Comparison of ENCODE assay signal across 17 mouse cellular contexts in the genomic region with DNA sequence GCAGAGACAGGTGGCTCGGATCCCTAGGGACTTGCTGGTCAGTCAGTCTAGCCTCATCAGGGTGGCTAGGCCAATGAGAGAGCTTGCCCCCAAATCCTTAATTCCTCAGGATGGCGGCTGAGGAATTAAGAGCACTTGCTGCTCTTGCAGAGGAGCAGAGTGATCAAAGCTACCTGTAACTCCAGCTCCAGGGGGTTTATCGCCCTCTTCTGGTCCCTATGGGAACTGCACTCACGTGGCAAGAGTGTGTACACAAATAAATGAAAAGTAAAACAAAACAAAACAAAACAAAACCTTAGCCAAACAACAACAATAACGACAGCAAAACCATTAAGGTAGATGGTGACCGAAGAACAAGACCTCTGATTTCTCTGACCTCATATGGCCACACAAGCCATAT. TPM values are rescaled to one million over a fixed set of nuclear protein-coding genes. Genes with fewer than 3 reads are reported as not detected.
DNase-seq lines count a peak whose midpoint lies in the region; TF ChIP-seq lines count a peak whose summit lies in the region.
"Had no signal": no experiment of that assay in that cellular context is flagged by ENCODE, and none has a peak within 500 bp of the region (broad histone marks: within the 10 kb centered on the region; RNA-seq: fewer than 3 reads in every experiment).

No protein-coding gene starts in this region.

- H3K4me1 ChIP-seq in bone marrow, adult 2 months (ENCODE audit: control insufficient read depth, insufficient read depth, low read length) = no peaks in the 10 kb centered on the region
- H3K4me1 ChIP-seq: heart, embryonic 12.5 days; hindbrain, embryonic 15.5 days; neural tube, embryonic 13.5 days had no signal

- no peak for TF ChIP-seq POLR2A in bone marrow, adult 2 months (IDR thresholded peaks at IDR 0.05; ENCODE audit: borderline replicate concordance, control insufficient read depth, low read depth, low read length)

- TF ChIP-seq CTCF in layer of hippocampus, adult 2 months (conservative IDR thresholded peaks at IDR 0.05) = peak; percentile 56
- peak; percentile 56 for TF ChIP-seq CTCF in bone marrow, adult 2 months (IDR thresholded peaks at IDR 0.05; ENCODE audit: control insufficient read depth, insufficient read depth, low read length)

- WGBS in bone marrow, adult 2 months = 73% methylated on average over 6 of the region's 6 CpGs

- no peak overlapping the region for H3K4me3 ChIP-seq in layer of hippocampus, adult 2 months
- H3K4me3 ChIP-seq in bone marrow, adult 2 months (replicated peaks; ENCODE audit: control insufficient read depth, low read depth, low read length) = no peak overlapping the region
- H3K4me3 ChIP-seq: heart, embryonic 12.5 days; hindbrain, embryonic 15.5 days; neural tube, embryonic 13.5 days had no signal

- DNase-seq in layer of hippocampus, adult 2 months (ENCODE audit: low spot score in 2 of 2) = no peak
- no peak for DNase-seq in layer of hippocampus, adult 9-11 months
- peak; percentile 37 for DNase-seq in thymus, postnatal 14 days
- DNase-seq in thymus, postnatal 10 days (ENCODE audit: low spot score in 2 of 2) = no peak
- DNase-seq in thymus, postnatal 4 days = peak; percentile 69
- DNase-seq in cerebellum, postnatal 14 days = no peak
- DNase-seq in heart, adult 9 months (ENCODE audit: low spot score in 2 of 2) = no peak
- DNase-seq: adrenal gland, postnatal 10 days; cerebellum, adult 11-12 months; kidney, postnatal 14 days; lung, adult 2 months; midbrain, embryonic 14.5 days; right cerebral cortex, adult 18-20 months had no signal

- H3K27ac ChIP-seq in layer of hippocampus, adult 2 months = no peak overlapping the region
- H3K27ac ChIP-seq in bone marrow, adult 2 months (ENCODE audit: control insufficient read depth, insufficient read depth, low read depth, low read length, poor library complexity) = no peak overlapping the region
- H3K27ac ChIP-seq: hindbrain, embryonic 15.5 days; neural tube, embryonic 13.5 days had no signal

RNA-seq across cellular contexts. Expression of a gene that starts 48.4 kb away (rescaled TPM):
- total RNA-seq in layer of hippocampus, adult 2 months (2021) = 10 to 100 TPM; 78.3 to 80.5 TPM
- polyA plus RNA-seq in bone marrow, adult 2 months (2011; ENCODE audit: insufficient read depth, insufficient read length, low replicate concordance, missing spikeins) = 12.3 and 15.8 TPM in 2 replicates

Comparison
In these comparisons a context has a peak if more than half of its experiments do, and no peak if none do; other contexts are left out.
1. DNase-seq: peak in thymus, postnatal 14 days (single experiment) and thymus, postnatal 4 days (single experiment); none in layer of hippocampus, adult 2 months (0 of 2), layer of hippocampus, adult 9-11 months (single experiment), thymus, postnatal 10 days (0 of 2), cerebellum, postnatal 14 days (0 of 2) and heart, adult 9 months (0 of 2).